Mouse (Mus musculus): Measurements from ENCODE around the gene Pla2g4c.
A peak's percentile ranks its signal among the peaks of the same experiment; 100 is the strongest.
"Not testable (repeated sequence)": the region's sequence is repeated elsewhere in the genome, so short reads cannot be mapped to it uniquely, and the experiment has no call there.

Gene Pla2g4c

DNA sequence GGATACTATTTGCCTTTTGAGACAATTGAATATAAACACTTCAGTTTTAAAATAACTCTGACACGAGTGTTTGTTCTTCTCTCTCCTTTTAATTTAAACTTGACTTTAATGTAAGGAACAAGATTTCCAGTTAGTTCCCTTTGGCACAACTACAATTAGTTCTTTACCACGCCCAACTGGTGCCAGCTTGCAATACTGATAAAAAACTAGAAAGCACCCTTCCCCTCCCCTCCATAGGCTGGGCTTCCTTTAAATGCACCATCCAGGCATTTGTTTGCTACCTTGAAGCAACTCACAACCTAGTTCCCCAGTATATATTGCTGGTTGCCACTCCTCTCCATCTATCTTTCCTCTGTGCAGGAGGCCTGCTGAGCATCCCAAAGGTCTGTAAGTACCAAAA, at the start of gene Pla2g4c:
TSS of gene Pla2g4c (plus strand) at position 340 of the 400 bp plus-strand sequence.
- no peak for DNase-seq (ENCODE audit: low spot score in 2 of 2)

- DNase-seq (ENCODE audit: low spot score in 2 of 2), result no peak
Measured at GRCm38 (mm10) chr7:13277081-13277480, 47.4 kb upstream of the Pla2g4c start, which contains the start of gene Lig1. Lig1 (plus strand) TSS chr7:13277283.

DNA sequence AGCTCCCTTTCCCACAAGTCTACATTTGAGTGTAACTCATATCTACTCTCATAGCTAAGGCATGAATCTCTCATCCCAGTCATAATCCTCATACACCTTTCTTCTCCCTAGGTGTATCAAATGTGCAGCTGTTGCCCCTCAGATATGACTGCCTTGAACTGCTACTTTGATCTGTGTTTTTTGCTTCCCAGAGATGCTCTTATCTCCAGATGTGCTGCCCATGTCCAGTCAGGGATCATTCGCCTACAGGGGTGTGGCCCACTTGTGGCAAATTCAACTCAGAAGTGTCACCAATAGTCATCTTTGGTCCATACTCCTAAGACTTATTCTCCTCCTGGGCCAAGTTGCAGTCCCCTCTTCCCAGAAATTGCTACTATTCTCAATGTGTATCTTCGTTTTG, 46.6 kb upstream of the Pla2g4c start:
- DNase-seq (ENCODE audit: low spot score in 2 of 2), result no peak

DNA sequence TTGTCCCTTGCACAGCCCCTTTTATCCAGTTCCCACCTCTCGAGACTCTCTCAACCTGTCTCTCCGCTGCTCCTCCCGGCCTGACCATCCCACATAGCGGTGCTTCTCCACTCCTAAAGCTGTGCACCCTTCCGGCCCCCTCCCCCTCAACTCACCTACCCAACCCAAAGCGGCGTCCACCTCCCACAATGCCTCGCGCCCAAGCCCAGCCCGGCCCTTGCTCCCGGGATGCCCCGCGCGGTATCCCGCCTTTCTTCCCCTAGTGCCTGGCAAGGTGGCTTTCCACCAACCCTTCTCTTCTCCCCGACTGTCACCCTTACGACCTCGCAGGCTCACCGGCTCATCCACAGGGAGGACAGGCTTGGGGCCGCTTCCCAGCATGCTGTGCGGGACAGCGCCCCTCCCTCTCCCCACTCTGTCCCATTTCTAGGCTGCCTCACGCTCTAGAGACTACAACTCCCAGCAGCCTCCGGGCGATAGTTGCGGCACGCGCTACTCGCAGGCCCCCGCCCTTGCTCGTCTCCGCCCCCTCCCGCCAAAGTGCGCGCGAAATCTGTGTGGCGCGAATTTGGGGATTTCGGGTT, 46.1 kb upstream of the Pla2g4c start, which contains the start of gene Zswim9:
TSS of gene Zswim9 (minus strand) at position 414 of the 584 bp plus-strand sequence.
- peak; percentile 95 for DNase-seq (ENCODE audit: low spot score in 2 of 2)

GRCm38 (mm10) chr7:13278957-13279356, 45.5 kb upstream of the Pla2g4c start:
- DNase-seq (ENCODE audit: low spot score in 2 of 2), result not testable (repeated sequence)

- DNase-seq (ENCODE audit: low spot score in 2 of 2), result peak in 1 of 2 experiments; percentile 30
Measured at GRCm38 (mm10) chr7:13288621-13289020, 35.8 kb upstream of the Pla2g4c start.

- no peak for DNase-seq (ENCODE audit: low spot score in 2 of 2)
Measured at GRCm38 (mm10) chr7:13290041-13290675, 34.3 kb upstream of the Pla2g4c start.

DNA sequence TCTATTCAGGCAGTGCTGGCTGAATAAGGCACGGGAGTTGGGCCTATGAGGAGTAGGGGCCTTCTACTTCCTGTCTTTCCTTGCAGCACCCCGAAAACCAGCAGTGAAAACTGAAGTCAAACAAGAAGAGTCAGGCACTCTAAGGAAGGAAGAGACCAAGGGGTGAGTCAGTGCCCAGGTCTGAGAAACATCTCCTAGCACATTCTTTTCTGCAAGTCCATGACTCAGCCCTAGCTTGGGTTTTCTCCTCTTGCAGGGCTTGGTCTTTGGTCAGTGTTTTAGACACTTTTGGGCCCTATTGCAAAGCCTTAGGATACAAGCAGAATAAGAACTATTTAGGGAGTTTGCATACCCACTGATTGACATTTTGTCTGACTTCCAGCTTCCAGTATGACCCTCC, 33.1 kb upstream of the Pla2g4c start:
- DNase-seq (ENCODE audit: low spot score in 2 of 2), result no peak

GRCm38 (mm10) chr7:13293878-13294855, 30.3 kb upstream of the Pla2g4c start:
- no peak for DNase-seq (ENCODE audit: low spot score in 2 of 2)

DNA sequence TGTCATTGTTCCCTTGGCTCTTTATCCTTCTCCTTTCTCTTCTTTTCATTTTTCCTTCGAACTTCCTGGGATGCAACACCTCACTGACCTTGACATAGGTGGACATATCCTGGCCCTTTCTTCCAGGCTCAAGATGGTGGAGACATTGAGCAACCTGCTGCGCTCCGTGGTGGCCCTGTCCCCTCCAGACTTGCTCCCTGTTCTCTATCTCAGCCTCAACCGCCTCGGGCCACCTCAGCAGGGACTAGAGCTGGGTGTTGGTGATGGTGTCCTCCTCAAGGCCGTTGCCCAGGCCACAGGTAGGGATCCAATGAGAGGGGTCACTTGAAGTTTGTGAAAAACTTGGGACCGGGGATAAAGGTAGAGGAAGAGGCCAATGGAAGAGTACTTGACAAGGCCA, 29.2 kb upstream of the Pla2g4c start:
- DNase-seq (ENCODE audit: low spot score in 2 of 2), result no peak

GRCm38 (mm10) chr7:13297636-13298035, 26.8 kb upstream of the Pla2g4c start:
- no peak for DNase-seq (ENCODE audit: low spot score in 2 of 2)

DNA sequence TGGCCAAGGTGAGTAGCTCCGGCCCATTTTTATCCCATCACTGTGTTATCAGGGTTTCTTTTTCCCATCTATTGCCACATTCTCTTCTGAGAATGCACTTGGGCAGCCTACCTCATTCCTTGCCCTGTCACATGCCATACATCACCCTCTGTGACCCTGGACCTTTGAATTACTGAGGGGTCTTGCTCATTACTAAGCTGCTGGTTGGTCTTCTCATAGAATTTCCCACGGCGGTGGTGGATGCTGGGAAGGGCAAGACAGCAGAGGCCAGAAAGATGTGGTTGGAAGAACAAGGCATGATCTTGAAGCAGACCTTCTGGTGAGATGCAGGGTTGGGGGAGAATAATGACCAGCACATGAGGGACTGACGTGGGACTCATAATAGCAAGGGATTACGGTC, 25.6 kb upstream of the Pla2g4c start:
- DNase-seq (ENCODE audit: low spot score in 2 of 2), result no peak

- DNase-seq (ENCODE audit: low spot score in 2 of 2), result no peak
Measured at GRCm38 (mm10) chr7:13301643-13302042, 22.8 kb upstream of the Pla2g4c start.

DNA sequence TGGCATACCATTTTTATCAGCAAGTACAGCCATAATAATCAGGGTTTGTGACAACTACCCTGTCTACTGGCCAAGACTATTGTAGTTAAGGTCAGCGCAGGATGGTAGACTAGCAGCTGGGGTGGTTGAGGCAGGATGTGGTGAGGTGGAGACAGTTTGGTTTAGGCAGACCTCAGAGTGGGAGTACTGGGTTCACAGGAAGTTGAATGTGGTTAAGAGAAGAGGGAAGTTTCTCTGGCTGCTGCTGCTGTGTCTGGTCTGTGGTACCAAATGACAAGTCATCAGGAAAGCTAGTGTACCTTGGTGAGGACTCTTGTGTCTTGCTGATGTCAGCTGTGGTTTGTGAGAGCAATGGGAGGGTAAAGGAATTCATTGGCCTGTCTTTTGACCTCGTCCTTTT, 21.7 kb upstream of the Pla2g4c start:
- DNase-seq (ENCODE audit: low spot score in 2 of 2), result no peak

DNA sequence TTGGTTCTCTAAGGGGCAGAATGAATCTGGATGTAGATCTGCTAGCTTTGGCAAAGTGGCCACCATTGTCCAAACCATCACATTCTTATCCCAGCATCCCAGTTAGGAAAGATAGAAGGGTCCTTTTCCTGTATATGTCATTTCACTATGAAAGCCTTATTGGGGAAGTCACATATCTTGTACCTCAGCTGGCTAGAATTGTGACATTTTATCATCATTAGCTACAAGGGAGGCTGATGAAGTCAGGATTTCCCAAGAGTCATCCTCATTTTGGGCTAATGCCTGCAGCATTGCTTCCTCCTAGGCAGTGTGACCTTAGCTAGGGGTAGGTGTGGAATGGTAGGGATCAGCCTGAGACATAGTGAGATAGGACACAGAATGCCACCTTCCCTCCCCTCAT, 21.1 kb upstream of the Pla2g4c start:
- DNase-seq (ENCODE audit: low spot score in 2 of 2), result no peak

- DNase-seq (ENCODE audit: low spot score in 2 of 2), result no peak
Measured at GRCm38 (mm10) chr7:13309407-13309806, 15.0 kb upstream of the Pla2g4c start.

DNA sequence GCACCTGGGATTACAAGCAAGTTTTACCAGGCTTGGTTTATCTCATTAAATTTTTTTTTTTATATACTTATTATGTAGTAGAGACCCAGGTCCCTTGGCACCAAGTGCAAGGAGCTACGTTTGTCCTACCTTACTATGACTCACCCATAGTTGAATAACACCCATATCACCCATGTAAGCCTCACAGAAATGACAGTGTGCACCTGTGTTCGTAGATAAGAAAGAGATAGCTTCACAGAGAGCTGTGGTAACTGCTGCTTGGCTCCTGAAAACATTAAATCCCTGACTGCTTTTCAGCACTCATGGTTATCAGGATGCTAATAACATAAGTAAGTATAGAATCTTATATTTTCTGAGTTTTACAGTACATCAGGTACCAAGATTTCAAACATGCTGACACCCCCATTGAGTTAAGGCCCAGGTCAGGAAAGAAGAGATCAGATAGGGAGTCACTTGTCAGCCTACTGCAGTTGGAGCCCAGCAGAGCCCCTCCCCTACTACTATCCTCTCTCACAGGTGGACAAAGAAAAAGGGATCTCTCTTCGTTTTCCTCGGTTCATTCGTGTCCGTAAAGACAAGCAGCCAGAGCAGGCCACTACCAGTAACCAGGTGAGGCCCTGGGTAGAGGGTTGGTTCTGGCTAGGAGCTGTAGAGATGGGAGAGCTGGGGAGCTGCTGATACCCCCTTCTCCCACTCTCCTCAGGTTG, 13.8 kb upstream of the Pla2g4c start:
- DNase-seq (ENCODE audit: low spot score in 2 of 2), result no peak

GRCm38 (mm10) chr7:13311401-13311800, 13.1 kb upstream of the Pla2g4c start:
- no peak for DNase-seq (ENCODE audit: low spot score in 2 of 2)

DNA sequence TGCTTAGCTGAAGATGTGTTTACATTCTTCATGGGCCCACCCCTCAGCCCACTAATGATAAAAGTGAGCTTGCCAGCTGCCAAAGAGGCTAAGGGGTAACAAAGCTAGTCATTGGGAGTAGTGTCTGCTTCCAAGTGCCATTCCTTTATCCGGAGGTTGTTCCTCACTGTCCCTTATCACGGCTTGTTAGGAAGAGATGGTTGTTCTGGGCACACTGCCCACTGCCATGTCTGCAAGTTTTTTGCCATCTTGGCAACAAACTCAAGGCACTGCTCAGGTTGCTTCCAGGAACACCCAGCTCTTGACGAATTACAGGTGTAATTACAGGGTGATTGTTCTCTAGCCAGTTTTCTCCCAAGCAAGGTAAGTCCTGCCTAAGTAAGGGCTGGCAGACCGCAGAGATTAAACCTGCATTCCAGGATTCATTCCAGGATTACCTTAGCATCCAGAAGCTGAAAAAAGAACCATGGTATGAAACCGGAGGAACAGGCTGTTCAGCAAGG, 10.3 kb upstream of the Pla2g4c start:
- no peak for DNase-seq (ENCODE audit: low spot score in 2 of 2)

- DNase-seq (ENCODE audit: low spot score in 2 of 2), result no peak
Measured at GRCm38 (mm10) chr7:13321424-13321823, 3.0 kb upstream of the Pla2g4c start.

DNA sequence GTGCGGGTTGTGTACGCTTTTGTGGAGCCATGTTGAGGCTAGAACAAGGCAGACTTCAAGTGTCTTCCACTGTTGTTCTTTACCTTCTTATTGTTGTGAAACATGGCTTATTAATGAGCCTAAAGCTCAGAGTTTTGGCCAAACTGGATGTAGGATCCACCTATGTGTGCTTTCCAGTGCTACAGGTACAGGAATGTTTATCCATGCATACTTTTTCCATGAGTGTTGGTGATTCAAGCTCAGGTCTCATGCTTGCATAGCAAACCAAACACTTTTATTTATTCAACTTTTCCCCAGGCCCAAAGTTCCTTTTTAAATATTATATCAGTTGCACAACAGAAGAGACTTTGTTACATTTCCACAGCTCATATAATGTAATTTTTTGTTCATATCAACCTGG, 6.1 kb downstream of the Pla2g4c start:
- no peak for DNase-seq (ENCODE audit: low spot score in 2 of 2)

DNA sequence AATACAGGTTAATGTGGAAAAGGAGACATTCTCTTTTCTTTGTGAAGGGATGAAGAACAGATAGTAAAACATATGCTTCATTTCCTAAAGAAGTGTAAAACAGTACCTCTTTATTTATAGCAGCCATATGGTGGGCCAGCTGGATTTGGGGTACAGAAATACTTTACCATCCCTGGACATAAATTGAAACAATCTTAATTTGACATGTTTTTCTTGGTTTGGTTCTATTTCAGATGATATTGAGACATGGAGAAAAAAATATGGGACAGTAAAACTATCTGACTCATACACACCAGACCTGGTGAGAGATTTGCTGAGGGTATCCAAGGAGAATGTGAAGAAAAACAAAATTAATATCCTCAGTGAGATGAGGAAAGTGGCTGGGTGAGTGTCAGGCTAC, 31.5 kb downstream of the Pla2g4c start:
- DNase-seq (ENCODE audit: low spot score in 2 of 2), result peak; percentile 23 to 80
